Mouse (Mus musculus) heart, adult 2 months (tissue): ENCODE data around the gene Chst12.
"Not testable (repeated sequence)": the region's sequence is repeated elsewhere in the genome, so short reads cannot be mapped to it uniquely, and the experiment has no call there.

Experiments used
- CTCF ChIP-seq: fragments of 200-600 bp; IDR thresholded peaks from 2 replicates; pipeline ENCODE4 v1.8.1; 2022; ENCODE audit warnings: antibody characterized with exemption, mild to moderate bottlenecking, moderate library complexity
- EP300 ChIP-seq: fragments of 200-500 bp; IDR thresholded peaks from 2 replicates; pipeline ENCODE4 v1.6.1; 2011; ENCODE audit warnings: low read depth, low read length, control low read depth; ENCODE audit not compliant: insufficient read depth

GRCm38 (mm10) chr5:140463151-140463550 is 42.2 kb upstream of the Chst12 start:
- not testable (repeated sequence) for TF ChIP-seq CTCF, EP300
